Mouse (Mus musculus) heart, adult 2 months (tissue): ENCODE measurements around the gene Gpn1.

Experiments used
- CTCF ChIP-seq: fragments of 200-600 bp; IDR thresholded peaks from 2 replicates; pipeline ENCODE4 v1.8.1; 2022; ENCODE audit warnings: antibody characterized with exemption, mild to moderate bottlenecking, moderate library complexity
- EP300 ChIP-seq: fragments of 200-500 bp; IDR thresholded peaks from 2 replicates; pipeline ENCODE4 v1.6.1; 2011; ENCODE audit warnings: low read depth, low read length, control low read depth; ENCODE audit not compliant: insufficient read depth

DNA sequence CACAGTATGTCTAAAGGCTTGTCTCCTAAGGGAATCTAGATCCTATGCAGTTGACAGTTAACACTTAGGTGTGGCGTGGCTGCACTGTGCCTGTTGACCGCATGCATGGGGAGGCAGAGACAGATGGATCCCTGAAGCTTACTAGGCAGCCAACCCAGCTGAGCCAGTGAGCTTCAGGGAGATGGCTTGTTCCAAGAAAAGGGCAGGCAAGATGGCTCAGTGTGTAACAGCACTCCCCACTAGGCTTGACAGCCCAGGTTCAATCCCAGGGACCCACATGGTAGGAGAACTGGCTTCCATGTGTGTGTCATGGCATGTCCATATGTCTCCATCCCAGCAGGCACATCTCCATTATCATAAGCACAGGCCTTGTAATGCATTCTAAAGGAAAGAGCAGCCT lies 65.8 kb downstream of the Gpn1 start:
- no peak for TF ChIP-seq EP300
- TF ChIP-seq CTCF, result no peak
